Mouse (Mus musculus): ENCODE measurements around the gene Gm49380. TPM values are rescaled to one million over a fixed set of nuclear protein-coding genes. Genes with fewer than 3 reads are reported as not detected.

The Gm49380 gene
- total RNA-seq, 2 experiments from 2014 or later, result 0.38 TPM; not detected in 1

- DNase-seq (ENCODE audit: low spot score in 2 of 2), result peak; percentile 78 to 87
These were observed 19.4 kb downstream of the Gm49380 start for GRCm38 (mm10) chr9:44093612-44094503.

GRCm38 (mm10) chr9:44088877-44089608, 24.3 kb downstream of the Gm49380 start:
- DNase-seq (ENCODE audit: low spot score in 2 of 2), result no peak

- DNase-seq (ENCODE audit: low spot score in 2 of 2), result peak in 1 of 2 experiments; percentile 78
These were observed 25.4 kb downstream of the Gm49380 start for GRCm38 (mm10) chr9:44087761-44088455.

- DNase-seq (ENCODE audit: low spot score in 2 of 2), result no peak
These were observed 26.3 kb downstream of the Gm49380 start for GRCm38 (mm10) chr9:44086960-44087359.

- peak; percentile 70 to 87 for DNase-seq (ENCODE audit: low spot score in 2 of 2)
These were observed 27.3 kb downstream of the Gm49380 start for GRCm38 (mm10) chr9:44085741-44086665.

- no peak for DNase-seq (ENCODE audit: low spot score in 2 of 2)
These were observed 28.0 kb downstream of the Gm49380 start for GRCm38 (mm10) chr9:44085276-44085675.

- peak; percentile 86 to 90 for DNase-seq (ENCODE audit: low spot score in 2 of 2)
These were observed 28.6 kb downstream of the Gm49380 start for GRCm38 (mm10) chr9:44084659-44085229.

GRCm38 (mm10) chr9:44084236-44084635, 29.1 kb downstream of the Gm49380 start:
- no peak for DNase-seq (ENCODE audit: low spot score in 2 of 2)

GRCm38 (mm10) chr9:44083392-44084121, 29.7 kb downstream of the Gm49380 start:
- peak in 1 of 2 experiments; percentile 79 for DNase-seq (ENCODE audit: low spot score in 2 of 2)

GRCm38 (mm10) chr9:44082266-44082665, 31.0 kb downstream of the Gm49380 start:
- DNase-seq (ENCODE audit: low spot score in 2 of 2), result no peak

- no peak for DNase-seq (ENCODE audit: low spot score in 2 of 2)
These were observed 31.7 kb downstream of the Gm49380 start for GRCm38 (mm10) chr9:44081581-44081980.

GRCm38 (mm10) chr9:44080953-44081352, 32.3 kb downstream of the Gm49380 start:
- peak in 1 of 2 experiments; percentile 76 for DNase-seq (ENCODE audit: low spot score in 2 of 2)

GRCm38 (mm10) chr9:44079997-44080780, 33.1 kb downstream of the Gm49380 start:
- no peak for DNase-seq (ENCODE audit: low spot score in 2 of 2)

GRCm38 (mm10) chr9:44078955-44079756, 34.1 kb downstream of the Gm49380 start:
- peak in 1 of 2 experiments; percentile 73 for DNase-seq (ENCODE audit: low spot score in 2 of 2)

GRCm38 (mm10) chr9:44078136-44078797, 35.0 kb downstream of the Gm49380 start:
- DNase-seq (ENCODE audit: low spot score in 2 of 2), result no peak

GRCm38 (mm10) chr9:44077266-44077910, 35.9 kb downstream of the Gm49380 start:
- peak in 1 of 2 experiments; percentile 5 for DNase-seq (ENCODE audit: low spot score in 2 of 2)

GRCm38 (mm10) chr9:44076764-44077120, 36.6 kb downstream of the Gm49380 start:
- peak in 1 of 2 experiments; percentile 79 for DNase-seq (ENCODE audit: low spot score in 2 of 2)
